Mouse (Mus musculus): ENCODE measurements at regions not wholly inside any gene's neighbourhood (a gene's known extent, or its start where the extent isn't known, plus 50 kb on each side); places are given as distances from the start of the nearest gene placed in this dataset.

DNA sequence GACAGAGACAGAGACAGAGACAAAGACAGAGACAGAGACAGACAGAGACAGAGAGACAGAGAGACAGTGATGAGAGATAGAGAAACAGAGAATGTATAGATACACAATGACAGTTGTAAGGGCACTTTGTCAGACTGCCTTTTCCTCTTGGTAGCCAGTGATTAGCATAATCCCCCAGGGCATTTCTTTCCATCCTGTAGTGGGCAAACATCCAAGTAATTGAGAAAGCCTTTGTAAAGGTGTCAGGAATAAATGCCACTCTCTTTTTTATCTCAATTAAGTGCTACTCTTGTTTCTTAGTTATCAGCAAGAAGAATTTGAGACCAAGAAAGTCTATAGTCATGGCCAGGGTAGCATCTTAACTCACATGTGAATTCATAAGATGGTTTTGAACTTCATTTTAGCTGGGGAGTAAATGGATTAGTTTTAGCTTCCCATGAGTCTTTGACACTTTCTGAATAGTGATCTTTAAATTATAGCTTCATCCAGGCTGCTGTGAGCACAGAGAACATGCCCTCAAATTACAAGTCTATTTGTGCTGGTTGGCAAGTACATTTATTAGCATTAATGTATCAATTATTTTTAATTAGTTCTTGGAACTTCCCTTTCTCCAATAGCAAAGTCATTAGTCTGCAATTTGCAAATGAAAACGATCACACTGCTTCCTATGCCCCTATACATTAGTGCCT is 1215.9 kb downstream of the Gm9008 start:
- DNase-seq (ENCODE audit: low spot score in 2 of 2): no peak
- intact Hi-C loops (cut with DNase I): no loop called here

DNA sequence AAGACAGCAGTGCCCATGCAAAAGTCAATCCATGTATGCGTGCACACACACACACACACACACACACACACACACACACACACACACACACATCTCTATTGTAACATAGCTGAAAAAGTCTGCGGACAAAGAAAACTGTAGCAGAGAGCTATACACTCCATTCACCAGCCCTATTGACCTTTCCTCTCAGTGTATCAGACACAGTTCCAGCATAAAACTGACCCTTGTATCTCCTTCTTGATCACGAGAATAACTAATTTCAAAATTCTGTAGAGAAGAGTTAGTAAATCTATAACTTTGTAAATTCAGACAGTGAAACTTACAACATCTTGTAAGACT is 1243.5 kb downstream of the Gm9008 start:
- no peak for DNase-seq (ENCODE audit: low spot score in 2 of 2)
- intact Hi-C loops (cut with DNase I): no loop called here

DNA sequence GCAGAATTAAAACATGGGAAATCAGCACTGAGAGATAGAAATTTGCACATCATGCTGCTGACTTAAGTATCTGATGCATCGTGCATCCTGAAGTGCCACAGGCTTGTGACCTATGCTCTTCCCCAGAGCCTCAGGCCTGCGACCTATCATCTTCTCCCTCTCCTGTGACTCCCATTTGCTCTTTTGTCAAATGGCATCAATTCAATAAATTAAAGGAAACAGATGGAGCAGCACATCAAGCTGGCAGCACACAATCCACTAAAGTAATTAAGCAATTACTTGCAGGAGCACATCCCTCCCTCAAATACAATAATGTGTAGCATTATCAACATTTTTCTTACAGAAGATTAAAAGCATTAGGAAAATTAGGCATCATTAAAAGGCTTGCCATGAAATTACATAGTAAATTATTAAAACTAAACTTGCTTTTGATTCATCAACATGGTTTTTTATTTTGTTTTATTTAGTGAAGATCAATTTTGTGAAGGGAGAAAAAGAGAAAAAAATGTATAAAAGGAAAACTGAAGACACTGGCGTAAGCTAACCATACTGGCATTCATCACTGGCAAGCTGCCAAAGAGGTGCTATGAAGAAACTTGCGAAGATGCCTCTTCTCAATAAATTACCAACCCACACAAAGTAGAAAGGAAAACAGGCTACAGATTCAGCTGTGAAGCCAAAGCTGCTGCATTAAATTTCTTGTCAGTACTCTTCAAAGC is 1244.1 kb downstream of the Gm9008 start:
- intact Hi-C loops (cut with DNase I): no loop called here
- peak in 1 of 2 experiments; percentile 7 for DNase-seq (ENCODE audit: low spot score in 2 of 2)

DNA sequence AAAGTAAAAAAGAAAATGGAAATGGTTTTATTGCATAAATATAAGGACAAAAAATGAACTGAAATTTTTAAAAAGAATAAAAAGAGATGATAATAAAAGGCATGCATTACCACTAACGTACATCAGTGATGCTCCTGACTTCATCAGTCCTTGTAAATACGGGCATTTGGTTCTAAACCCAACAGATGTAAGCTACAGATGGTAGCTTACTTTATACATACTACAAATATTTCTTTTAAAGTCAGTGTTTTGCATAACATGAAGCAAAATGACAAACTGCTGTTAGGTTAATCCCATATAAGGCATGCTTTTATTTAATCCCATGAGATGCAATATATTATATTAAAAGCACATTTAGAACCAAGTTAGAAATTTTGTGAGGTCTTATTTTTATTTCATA is 1282.1 kb downstream of the Gm9008 start:
- intact Hi-C loops (cut with DNase I): no loop called here
- no peak for DNase-seq (ENCODE audit: low spot score in 2 of 2)

DNA sequence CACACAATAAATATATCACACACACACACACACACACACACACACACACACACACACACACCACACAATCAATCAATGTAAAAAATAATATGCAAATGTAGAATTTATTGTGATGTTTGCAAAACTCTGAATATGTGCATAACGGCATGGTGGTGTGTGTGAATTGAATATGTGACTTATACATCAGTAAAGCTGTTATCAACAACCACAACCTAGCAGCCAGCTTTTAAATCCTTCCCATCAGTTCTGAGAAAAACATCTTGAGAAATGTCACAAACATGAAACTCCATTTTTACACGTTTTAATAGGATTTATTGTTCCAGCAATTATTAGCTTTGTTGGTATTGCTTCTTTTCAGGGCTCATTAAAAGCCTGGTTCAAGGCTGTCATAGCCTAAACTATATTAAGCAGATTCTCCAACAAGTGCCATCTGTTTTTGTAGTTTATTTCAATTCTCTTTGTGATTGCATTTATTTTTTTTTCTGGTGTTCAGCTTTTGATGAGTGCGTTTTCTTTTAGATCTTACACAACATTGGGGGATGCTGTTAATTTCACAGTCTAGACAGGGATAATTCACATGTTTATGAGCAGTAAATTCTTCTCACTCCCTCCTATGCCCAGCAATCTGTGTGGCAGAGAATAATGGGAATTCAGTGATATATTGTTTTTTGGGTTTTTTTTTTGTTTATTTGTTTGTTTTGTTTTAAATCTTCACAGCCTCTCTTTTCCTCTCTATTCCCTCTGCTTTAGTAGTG is 1284.7 kb downstream of the Gm9008 start:
- no peak for DNase-seq (ENCODE audit: low spot score in 2 of 2)
- intact Hi-C loops (cut with DNase I): no loop called here

Measured in left cerebral cortex, postnatal 36 days (tissue).